9 mouse cellular contexts compared by ENCODE assay signal in genomic region chr11:103246081-103246730, GRCm38 (mm10). TPM values are rescaled to one million over a fixed set of nuclear protein-coding genes. Genes with fewer than 3 reads are reported as not detected.
DNase-seq lines count a peak whose midpoint lies in the region; ATAC-seq lines count a peak whose summit lies in the region.
"Had no signal": no experiment of that assay in that cellular context is flagged by ENCODE, and none has a peak within 500 bp of the region (broad histone marks: within the 10 kb centered on the region; RNA-seq: fewer than 3 reads in every experiment).

No protein-coding gene starts in this region.

- DNase-seq in cerebellum, adult 18-20 months, result peak; percentile 52 to 53
- DNase-seq in cerebellum, adult 11 months, result no peak
- no peak for DNase-seq in midbrain, embryonic 11.5 days (ENCODE audit: low spot score, missing footprints)
- DNase-seq in fibroblast of lung, adult 2 months (ENCODE audit: low read depth), result peak; percentile 94
- DNase-seq in spleen, postnatal 14 days (ENCODE audit: low spot score in 2 of 2), result no peak

- H3K4me1 ChIP-seq in midbrain, embryonic 13.5 days (replicated peaks), result peaks cover 55% of the 10 kb centered on the region
- no peaks in the 10 kb centered on the region for H3K4me1 ChIP-seq in midbrain, embryonic 11.5 days (ENCODE audit: control insufficient read depth, insufficient read depth, low read length)
- peaks cover 25% of the 10 kb centered on the region for H3K4me1 ChIP-seq in intestine, embryonic 16.5 days (ENCODE audit: control insufficient read depth, insufficient read depth, low read length)

- no peaks in the 10 kb centered on the region for H3K9me3 ChIP-seq in midbrain, embryonic 13.5 days
- H3K9me3 ChIP-seq in midbrain, embryonic 11.5 days (ENCODE audit: control insufficient read depth, low read length), result no peaks in the 10 kb centered on the region
- no peaks in the 10 kb centered on the region for H3K9me3 ChIP-seq in intestine, embryonic 16.5 days (ENCODE audit: control insufficient read depth, low read length)

- peak overlapping the region; percentile 26; the same call in 1 of the 2 replicates for H3K27ac ChIP-seq in midbrain, embryonic 13.5 days
- H3K27ac ChIP-seq in midbrain, embryonic 11.5 days (ENCODE audit: low read depth, low read length), result no peak overlapping the region
- peak overlapping the region; percentile 14 for H3K27ac ChIP-seq in intestine, embryonic 16.5 days (ENCODE audit: low read length)

- 82% methylated on average over 10 of the region's 10 CpGs for WGBS in midbrain, embryonic 13.5 days
- 82% methylated on average over 10 of the region's 10 CpGs for WGBS in midbrain, embryonic 11.5 days
- WGBS in intestine, embryonic 16.5 days, result 54% methylated on average over 10 of the region's 10 CpGs

- H3K36me3 ChIP-seq in midbrain, embryonic 13.5 days, result peaks cover 5% of the 10 kb centered on the region; the same call in 1 of the 2 replicates
- H3K36me3 ChIP-seq in midbrain, embryonic 11.5 days (ENCODE audit: control insufficient read depth, insufficient read depth, low read length), result 0 out of 2 replicates have a peak, but pooled peaks cover 3% of the 10 kb centered on the region
- H3K36me3 ChIP-seq in intestine, embryonic 16.5 days (ENCODE audit: control insufficient read depth, insufficient read depth, low read length), result no peaks in the 10 kb centered on the region

- H3K4me3 ChIP-seq in midbrain, embryonic 13.5 days (replicated peaks), result no peak overlapping the region
- H3K4me3 ChIP-seq in midbrain, embryonic 11.5 days (ENCODE audit: low read depth, low read length), result no peak overlapping the region
- no peak overlapping the region for H3K4me3 ChIP-seq in intestine, embryonic 16.5 days (ENCODE audit: low read length)

- no peak for ATAC-seq in midbrain, embryonic 13.5 days
- ATAC-seq in midbrain, embryonic 11.5 days (ENCODE audit: low FRiP score), result no peak
- peak; percentile 74 for ATAC-seq in intestine, embryonic 16.5 days
- ATAC-seq in megakaryocyte, adult 5-6 weeks (ENCODE audit: poor library complexity, severe bottlenecking), result peak; percentile 22; the same call in 1 of the 2 replicates

- no peak overlapping the region for H3K9ac ChIP-seq in midbrain, embryonic 13.5 days (replicated peaks)
- H3K9ac ChIP-seq in midbrain, embryonic 11.5 days (ENCODE audit: low read length), result no peak overlapping the region
- no peak overlapping the region for H3K9ac ChIP-seq in intestine, embryonic 16.5 days (ENCODE audit: low read depth, low read length)

- no peak overlapping the region for H3K4me2 ChIP-seq in midbrain, embryonic 13.5 days (replicated peaks)
- H3K4me2 ChIP-seq in midbrain, embryonic 11.5 days, result no peak overlapping the region
- H3K4me2 ChIP-seq in intestine, embryonic 16.5 days (ENCODE audit: low read depth, low read length), result no peak overlapping the region

- no peaks in the 10 kb centered on the region for H3K27me3 ChIP-seq in midbrain, embryonic 13.5 days
- no peaks in the 10 kb centered on the region for H3K27me3 ChIP-seq in midbrain, embryonic 11.5 days (ENCODE audit: control insufficient read depth, insufficient read depth, low read length)
- no peaks in the 10 kb centered on the region for H3K27me3 ChIP-seq in intestine, embryonic 16.5 days (replicated peaks; ENCODE audit: control insufficient read depth, insufficient read depth, low read length)

RNA-seq across cellular contexts. Expression of gene Map3k14, which starts 21.1 kb away (rescaled TPM):
- polyA plus RNA-seq in midbrain, embryonic 13.5 days (2015; fragmentation: Nextera tagmentation; extraction: Ambion mirVana), result 3.6 and 5.0 TPM in 2 replicates
- polyA plus RNA-seq in midbrain, embryonic 11.5 days (2014; fragmentation: Nextera tagmentation; extraction: Ambion mirVana), result 2.3 and 3.3 TPM in 2 replicates
- polyA plus RNA-seq in intestine, embryonic 16.5 days (2015; fragmentation: Nextera tagmentation; extraction: Ambion mirVana), result 3.1 TPM in 2 replicates
- total RNA-seq in megakaryocyte, adult 5-6 weeks (2015), result 14.5 and 16.6 TPM in 2 replicates
- 15.4 and 15.7 TPM in 2 replicates for total RNA-seq in megakaryocyte, adult 5-6 weeks (2017)

RNA-seq across cellular contexts. Expression of gene Spata32, which starts 28.0 kb away (rescaled TPM):
- 0.43 and 0.48 TPM in 2 replicates for polyA plus RNA-seq in midbrain, embryonic 13.5 days (2015; fragmentation: Nextera tagmentation; extraction: Ambion mirVana)
- polyA plus RNA-seq in midbrain, embryonic 11.5 days (2014; fragmentation: Nextera tagmentation; extraction: Ambion mirVana), result 0.15 TPM in 1 of 2 replicates, not detected in the other
- polyA plus RNA-seq in intestine, embryonic 16.5 days (2015; fragmentation: Nextera tagmentation; extraction: Ambion mirVana), result not detected in 2 replicates
- total RNA-seq in megakaryocyte, adult 5-6 weeks (2015), result not detected in 2 replicates
- total RNA-seq in megakaryocyte, adult 5-6 weeks (2017), result not detected in 2 replicates
- polyA plus RNA-seq: embryonic facial prominence, embryonic 11.5 days had no signal

RNA-seq across cellular contexts. Expression of gene 1700023F06Rik, which starts 37.8 kb away (rescaled TPM):
- 0.70 and 0.71 TPM in 2 replicates for polyA plus RNA-seq in midbrain, embryonic 13.5 days (2015; fragmentation: Nextera tagmentation; extraction: Ambion mirVana)
- 0.12 and 0.14 TPM in 2 replicates for polyA plus RNA-seq in midbrain, embryonic 11.5 days (2014; fragmentation: Nextera tagmentation; extraction: Ambion mirVana)
- polyA plus RNA-seq in intestine, embryonic 16.5 days (2015; fragmentation: Nextera tagmentation; extraction: Ambion mirVana), result 0.57 and 0.83 TPM in 2 replicates
- not detected in 2 replicates for total RNA-seq in megakaryocyte, adult 5-6 weeks (2015)
- not detected in 2 replicates for total RNA-seq in megakaryocyte, adult 5-6 weeks (2017)

Comparison
In these comparisons a context has a peak if more than half of its experiments do, and no peak if none do; other contexts are left out.
1. DNase-seq: peak in cerebellum, adult 18-20 months (2 of 2) and fibroblast of lung, adult 2 months (single experiment); none in cerebellum, adult 11 months (single experiment), midbrain, embryonic 11.5 days (single experiment) and spleen, postnatal 14 days (0 of 2).
2. ATAC-seq: peak in intestine, embryonic 16.5 days (single experiment) and megakaryocyte, adult 5-6 weeks (single experiment); none in midbrain, embryonic 13.5 days (single experiment) and midbrain, embryonic 11.5 days (single experiment).